Mouse (Mus musculus) gastrocnemius, adult 18-20 months (tissue): ENCODE measurements around the gene Hirip3. TPM values are rescaled to one million over a fixed set of nuclear protein-coding genes. Genes with fewer than 3 reads are reported as not detected.

ENCODE experiments used
- DNase-seq: peaks from one replicate; pipeline ENCODE4 v3.0.0; 2021; ENCODE audit warnings: low spot score
- long read RNA-seq, 2 experiments: library from polyadenylated mRNA; stranded (forward); transcript quantifications; one replicate each; pipeline ENCODE4 v2.0.0; 2021
- total RNA-seq, 2 experiments: library from RNA; stranded (reverse); gene quantifications; 2 replicates each; pipeline ENCODE4 v1.2.3; 2021

The Hirip3 gene
- total RNA-seq: 1 to 10 TPM; 5.0 to 5.4 TPM
- long read RNA-seq, experiment 1, partial matches to known transcripts: 1 of 3 reads
- long read RNA-seq, experiment 1, other reads (novel, unspliced or antisense): 0 of 3 reads
- long read RNA-seq, experiment 2, transcript Hirip3-201 (7 exons, 2,766 nt): major isoform, 5 of 7 reads
- long read RNA-seq, experiment 2, partial matches to known transcripts: 0 of 7 reads
- long read RNA-seq, experiment 2, other reads (novel, unspliced or antisense): 1 of 7 reads

DNA sequence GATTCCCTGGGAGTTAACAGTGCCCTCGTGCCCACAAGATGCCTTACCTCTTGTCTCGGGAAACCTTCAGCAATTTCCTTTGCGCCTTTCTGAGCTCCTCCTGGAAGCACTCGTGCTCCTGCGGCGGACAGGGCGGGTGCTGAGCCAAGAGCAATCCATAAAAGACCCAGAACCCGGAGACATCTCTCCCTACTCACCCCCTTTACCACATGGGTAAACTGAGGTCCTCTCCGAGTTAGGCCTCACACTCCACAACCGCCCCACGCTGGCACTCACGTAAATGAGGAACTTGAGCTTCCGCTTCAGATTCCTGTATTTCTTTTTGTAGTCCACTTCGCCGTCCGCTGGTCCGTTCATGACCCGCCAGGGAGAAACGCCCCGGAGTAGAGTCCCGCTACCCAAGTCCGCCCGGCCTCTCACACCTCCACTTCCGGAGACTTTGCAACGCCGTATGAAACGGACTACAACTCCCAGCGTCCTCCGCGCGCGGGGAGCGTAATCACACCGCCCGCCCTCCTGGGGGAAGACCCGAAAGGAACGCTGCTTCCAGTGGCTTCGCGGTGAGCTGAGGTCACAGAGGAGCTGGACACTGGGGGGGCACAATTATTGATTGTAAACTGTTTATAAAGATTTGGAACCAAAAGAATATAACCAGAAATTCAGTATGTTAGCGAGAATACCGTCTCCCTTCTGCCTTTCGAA is at the start of gene Hirip3:
Gene Hirip3 (plus strand): TSS at position 544 of the 702 bp plus-strand sequence.
- DNase-seq: peak; percentile 97

DNA sequence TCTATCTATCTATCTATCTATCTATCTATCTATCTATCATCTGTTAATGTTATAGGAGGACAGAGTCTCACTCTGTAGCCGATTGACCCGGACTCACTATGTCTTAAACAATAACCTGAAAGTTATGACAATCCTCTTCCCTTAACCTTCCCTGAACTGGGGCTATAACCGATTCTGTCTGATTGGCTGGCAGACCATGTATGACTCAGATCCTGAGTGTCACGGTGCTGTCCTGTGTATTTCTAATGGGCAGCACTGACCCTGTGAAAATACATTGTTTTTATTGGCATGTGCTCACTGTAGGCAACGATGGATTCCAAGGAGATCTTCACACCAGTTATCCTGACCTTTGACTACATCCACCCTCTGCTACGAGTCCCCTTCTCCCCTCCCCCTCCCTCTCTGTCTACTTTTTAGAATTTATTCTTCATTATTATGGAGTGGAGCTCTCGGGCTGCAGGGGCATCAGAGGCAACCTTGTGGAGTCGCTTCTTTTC is 46.0 kb upstream of the Hirip3 start:
- no peak for DNase-seq

DNA sequence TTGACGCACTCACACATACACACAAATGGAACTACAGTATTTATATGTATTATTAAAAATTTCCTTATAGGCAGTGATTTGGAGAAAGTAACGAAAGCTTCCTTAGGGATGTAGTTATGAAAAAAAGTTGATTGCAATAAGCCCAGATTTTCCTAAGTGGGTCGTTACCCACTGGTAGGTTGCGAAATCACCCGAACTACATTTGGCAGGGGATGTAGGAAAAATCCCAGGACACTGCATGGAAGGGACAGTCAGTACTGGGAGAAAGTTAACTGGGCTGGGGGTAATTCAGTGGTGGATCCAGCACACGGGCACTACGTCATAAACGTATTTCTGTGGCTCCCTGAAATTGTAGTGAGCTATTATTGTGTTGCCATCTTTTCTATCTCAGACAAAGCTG is 45.3 kb upstream of the Hirip3 start:
- peak; percentile 68 for DNase-seq

DNA sequence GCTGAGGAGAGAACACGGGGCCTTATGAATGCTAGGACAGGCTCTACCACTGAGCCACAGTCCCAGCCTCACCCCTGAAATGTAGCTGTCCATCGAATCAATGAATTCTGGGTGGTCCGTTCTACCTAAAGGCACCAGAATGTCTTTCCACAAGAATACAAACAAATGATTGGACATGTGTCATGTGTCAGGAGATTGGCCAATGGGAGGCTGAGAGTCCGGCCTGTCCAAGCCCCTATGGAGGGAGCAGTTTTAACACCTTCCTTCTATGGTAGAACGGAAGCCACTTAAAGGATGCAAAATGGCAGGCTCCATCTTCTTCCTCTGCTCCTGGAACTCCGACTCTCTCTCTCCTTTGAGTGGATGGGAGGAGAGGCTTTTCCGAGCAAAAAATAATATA is 44.2 kb upstream of the Hirip3 start:
- DNase-seq: no peak

DNA sequence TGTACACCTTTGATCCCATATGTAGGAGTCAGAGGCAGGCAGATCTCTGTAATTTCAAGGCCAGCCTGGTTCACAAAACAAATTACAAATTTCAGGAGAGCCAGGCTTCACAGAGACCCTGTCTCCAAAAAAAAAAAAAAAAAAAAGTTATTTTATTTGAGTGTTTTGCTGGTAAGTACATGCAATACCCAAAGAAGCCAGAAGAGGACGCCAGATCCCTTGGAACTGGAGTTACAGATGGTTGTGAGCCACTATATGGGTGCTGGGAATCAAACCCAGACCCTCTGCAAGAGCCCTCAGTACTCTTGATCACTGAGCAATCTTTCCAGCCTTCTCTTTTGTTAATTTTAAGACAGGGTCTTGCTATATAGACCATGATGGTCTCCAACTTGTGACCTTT is 43.0 kb upstream of the Hirip3 start:
- DNase-seq: no peak

DNA sequence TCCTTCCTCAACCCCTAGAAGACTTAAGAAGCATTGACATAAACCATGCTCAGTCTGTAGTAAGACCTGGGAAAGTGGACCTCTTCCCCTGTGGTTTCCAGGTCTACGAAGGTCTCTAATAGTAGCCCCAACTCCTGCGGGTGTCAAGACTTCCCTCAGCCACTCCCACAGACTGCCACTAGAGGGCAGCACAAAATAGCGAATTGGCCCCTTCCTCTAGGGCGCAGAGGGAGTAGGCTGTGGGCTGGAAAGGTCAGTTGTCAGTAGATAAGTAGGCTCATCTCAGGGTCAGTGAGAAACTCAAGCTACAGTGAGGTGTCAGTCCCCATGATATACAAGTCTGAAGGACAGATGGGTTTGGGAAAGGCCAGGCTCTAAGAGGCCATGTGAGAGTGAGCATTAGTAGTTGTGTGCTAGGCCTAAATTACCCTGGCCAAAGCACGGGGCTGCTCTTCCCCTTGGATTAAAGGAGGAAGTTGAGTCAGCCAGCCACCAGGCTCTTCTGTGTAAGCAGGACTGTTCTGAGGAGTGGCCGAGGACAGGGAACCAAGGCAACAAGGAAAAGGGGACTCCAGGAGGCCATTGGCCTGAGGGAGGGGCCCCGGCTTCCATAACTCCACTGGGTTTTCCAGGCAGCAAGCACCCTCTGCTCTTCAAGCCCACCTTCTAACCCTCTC is 39.8 kb upstream of the Hirip3 start:
- DNase-seq: peak; percentile 90

DNA sequence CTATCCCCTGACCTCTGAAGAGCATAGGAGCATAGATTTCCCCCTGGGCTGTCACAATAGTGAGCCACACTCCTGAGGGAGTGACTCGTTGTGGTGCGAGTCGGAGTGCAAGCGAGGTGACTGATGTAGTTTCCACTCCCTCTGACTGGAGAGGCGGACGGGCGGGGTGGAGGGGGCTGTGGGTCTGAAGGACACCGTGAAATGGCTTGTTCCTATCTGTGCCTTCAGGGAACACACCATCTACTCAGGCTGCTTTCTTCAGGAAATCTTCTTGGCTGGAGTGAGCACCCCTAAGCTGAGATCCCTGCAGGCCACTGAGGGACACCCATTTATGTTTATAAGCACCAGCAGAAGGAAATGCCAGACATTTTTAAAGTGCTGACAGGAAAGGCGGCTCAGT is 39.0 kb upstream of the Hirip3 start:
- DNase-seq: no peak

DNA sequence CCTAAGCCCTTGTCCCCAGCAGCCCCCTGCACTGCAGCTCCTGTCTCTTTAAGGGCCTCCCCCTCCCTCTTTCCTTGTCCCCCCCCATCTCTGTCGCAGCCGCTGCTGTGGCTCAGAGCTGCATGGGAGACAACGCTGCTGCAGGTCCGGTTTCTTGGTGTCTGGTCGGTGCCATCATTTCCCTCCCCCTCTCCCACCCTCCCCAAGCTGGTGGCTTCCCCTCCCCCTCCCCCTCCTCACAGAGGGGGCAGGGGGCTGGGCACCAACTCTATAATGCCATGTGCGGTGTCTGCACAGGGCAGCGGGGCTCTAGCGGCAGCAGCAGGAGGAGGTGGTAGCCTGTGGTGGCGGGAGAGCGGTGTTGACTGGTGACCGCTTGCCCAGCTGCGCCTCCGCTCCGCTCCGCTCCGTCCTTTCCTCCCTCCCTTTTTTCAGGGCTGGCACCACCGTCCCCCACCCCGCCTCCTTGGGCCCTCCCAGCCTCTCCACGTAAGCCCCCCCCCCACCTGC is 38.5 kb upstream of the Hirip3 start:
- DNase-seq: no peak

DNA sequence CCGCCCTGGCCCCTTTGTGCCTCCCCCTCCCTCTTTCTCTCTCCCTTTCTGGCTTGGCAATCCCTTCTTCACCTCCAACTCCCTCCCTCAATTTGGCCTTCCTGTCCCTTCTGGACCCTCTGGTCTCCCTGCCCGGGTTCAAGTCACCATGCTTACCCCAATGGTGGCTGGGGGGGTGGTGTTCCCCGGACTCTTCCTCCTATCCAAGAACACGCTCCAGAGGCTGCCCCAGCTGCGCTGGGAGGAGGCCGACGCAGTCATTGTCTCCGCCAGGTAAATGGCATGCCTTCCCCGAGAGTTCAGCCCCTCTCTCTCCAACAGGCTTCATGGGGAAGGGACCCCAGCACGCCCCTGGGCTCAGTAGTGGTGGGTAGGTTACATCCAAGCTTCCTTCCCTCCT is 37.8 kb upstream of the Hirip3 start:
- DNase-seq: no peak

DNA sequence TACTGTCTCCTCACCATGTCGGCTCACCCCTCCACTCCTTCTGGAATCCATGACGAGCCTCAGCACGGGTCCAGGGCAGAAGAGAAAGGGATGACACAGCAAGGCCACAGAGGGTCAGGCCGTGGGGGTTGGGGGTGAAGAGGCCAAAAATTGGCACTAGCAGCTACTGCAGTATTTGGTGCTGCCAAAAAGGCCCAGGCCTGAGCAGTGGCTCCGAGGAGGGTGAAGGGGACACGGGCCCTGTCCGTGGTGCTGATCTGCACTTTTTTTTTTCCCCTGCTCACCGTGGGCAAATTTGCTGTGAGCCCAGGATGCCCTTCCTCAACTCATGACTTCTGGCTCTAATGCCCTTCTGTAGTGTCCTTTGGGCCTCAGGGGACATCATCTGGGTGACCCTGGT is 36.4 kb upstream of the Hirip3 start:
- no peak for DNase-seq

DNA sequence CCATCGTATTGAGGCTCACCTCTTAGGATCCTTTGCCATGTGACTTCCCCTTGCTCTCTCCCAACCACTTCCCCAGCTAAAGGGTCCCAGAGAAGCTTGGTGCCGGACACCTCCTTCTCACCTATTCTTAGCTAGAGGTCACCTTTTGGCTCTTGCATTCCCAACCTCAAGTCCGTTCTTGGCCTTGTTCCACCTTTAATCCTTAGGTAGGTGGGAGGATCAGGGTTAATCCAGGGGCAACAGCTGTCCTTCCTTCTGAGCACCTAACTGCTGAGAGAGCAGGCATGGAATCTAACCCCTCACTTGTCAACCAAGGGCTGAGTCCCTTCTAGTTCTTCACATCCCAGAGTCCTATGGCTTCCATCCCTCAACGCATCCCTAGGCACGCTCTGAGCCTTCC is 35.8 kb upstream of the Hirip3 start:
- DNase-seq: no peak

DNA sequence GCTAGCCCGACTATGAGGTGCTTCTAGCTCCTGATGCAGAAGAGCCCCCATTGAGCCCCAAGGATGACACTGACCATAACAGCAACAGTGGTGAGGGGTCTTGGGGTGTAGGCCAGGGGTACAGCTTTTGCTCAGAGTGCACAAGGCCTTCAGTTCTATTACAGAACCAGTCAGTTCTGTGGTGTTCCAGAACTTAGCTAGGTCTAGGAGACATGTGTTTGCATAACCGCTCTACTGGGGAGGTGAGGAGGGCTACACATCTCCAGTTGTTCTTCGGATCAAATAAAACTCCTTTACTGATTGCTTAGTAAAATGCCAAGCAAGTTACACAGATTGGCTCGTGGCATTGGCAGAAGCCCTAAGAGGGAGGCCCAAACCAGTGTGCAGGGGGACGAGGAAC is 30.2 kb upstream of the Hirip3 start, which contains the start of gene 4930451I11Rik:
Gene 4930451I11Rik (minus strand): TSS at position 101 of the 400 bp plus-strand sequence.
- no peak for DNase-seq

DNA sequence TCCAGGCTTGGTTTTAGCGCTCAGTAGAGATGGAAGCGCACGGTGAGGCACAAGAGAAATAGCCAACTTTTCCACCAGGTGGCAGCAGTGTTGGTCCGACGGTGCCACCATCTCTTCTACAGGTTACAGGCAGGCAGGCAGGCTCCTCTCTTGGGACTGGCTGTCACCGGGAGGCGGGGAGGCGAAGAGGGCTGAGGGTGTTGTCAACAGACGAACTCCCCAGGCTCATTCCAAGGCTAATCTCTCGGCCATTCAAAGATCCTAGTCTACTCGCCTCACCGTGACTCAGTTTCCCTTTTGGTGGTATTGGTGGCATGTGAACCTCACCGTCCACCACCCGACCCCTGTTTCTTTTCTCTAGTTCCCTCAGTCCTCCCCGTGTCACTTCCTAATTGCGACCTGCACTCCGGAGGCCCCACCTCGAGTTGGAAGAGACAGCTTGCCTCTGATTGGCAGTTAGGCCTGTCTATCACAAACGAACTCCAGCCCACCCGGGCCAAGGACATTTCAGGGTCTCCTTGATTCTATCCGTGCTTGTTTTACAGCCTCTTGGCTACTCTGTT is 29.7 kb upstream of the Hirip3 start:
- DNase-seq: peak; percentile 72

DNA sequence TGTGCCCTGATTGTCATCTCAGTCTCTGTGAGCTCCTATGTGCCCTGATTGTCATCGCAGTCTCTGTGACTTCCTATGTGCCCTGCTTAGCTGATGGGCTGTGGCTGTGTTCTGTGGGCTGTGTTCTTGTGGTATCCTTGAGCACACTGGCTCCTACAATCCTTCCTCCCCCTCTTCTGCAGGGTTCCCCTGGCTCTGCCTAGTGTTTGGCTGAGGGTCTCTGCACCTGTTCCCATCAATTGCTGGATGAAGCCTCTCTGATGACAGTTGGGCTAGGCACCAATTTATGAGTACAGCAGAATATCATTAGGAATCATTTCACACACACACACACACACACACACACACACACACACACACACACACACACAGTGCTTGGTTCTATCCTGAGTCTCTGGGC is 28.5 kb upstream of the Hirip3 start:
- DNase-seq: no peak

DNA sequence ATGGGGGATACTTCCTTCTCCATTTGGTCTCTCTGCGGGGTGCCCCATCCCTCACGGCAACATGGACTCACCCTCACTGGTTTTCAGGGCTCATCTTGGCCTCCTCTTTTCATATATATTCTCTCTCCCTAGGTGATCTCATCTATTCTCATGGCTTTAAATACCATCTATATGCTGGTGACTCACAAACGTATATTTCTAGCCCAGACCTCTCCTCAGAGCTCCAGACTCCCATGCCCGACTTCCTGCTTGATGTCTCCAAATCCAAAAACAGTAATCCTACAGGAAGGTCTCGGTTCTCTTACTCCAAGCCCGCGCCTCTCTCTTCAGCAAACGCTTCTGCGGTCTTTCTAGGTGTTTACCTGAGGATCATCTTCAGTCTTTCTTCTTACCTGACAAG is 18.5 kb upstream of the Hirip3 start:
- no peak for DNase-seq

DNA sequence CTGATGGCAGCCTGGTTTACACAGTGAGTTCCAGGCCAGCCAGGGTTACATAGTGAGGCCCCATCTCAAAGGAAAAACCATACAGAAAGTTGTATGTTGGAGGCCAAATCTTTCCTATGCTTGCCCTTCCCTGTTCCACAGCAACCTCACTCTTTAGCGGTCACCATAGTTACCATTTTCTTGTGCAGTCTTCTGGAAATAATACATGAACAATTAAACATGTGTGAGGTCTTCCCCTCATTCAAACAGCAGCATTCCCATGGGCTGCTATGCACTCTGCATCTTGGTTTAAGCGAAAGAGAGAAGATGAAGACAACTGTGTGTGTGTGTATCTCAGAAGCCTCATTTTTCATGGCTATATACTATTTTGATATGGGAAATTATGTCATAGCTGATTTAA is 16.3 kb upstream of the Hirip3 start:
- DNase-seq: no peak

DNA sequence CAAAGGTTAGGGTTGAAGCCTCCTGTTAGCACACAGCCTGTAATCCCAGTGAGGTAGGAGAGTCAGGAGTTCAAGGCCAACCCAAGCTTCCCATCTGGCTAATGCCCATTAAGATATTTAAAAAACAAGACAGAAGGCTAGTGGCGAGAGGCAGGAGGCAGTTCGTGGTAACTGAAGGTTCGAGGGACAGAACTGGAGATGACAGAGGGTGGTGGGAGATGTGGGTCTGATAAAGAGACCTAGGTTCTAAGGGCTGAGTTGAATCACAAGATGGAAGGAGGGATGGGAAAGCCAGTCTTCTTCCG is 14.7 kb upstream of the Hirip3 start, which contains the start of gene Doc2a:
Gene Doc2a (plus strand): TSS at position 301 of the 305 bp plus-strand sequence.
- no peak for DNase-seq

DNA sequence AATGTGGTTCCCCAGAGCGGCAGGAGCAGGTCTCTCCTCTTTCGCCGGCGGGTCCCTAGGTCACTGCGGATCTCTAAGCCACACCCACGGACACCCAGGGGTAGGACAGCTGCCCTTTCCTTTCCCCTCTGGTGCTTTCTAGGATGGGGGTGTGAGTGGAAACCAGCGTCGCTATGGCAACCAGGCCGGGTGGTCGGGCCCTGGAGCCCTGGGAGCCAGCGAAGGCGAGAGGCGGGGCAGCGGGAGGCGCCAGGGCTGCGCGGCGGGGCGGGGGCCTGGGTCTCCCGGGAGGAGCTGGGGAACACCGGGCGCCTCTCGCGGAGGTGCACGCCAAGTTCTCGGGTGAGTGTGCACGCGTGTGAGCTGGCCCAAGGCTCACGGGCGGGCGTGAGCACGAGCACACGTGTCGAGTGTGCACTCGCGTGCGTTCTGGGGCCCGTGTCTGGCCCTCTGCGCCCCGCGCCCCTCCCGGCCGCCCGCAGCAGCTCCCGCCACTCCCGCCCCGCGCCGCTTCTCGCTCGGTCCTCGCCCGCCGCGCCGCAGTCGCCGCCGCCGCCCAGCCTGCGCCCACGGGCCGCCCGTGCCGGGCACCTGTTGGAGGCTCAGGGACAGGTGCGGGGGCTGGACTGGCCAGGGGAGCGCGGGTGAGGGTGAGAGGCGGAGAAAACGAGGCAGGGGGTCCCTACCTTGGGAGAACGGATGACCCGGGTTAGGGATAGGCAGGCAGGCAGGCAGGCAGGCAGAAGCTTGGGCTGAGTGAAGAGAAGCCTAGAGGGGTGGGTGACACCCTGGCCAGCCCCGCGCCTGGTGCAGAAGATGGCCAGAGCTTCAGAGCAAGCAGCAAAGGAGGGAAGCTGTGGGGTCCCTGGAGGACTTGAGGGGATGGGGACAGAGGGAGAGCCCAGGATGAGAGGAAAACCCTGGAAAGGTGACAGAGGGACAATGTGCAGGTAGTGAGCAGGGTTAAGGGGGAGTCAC is 14.1 kb upstream of the Hirip3 start:
- DNase-seq: no peak

DNA sequence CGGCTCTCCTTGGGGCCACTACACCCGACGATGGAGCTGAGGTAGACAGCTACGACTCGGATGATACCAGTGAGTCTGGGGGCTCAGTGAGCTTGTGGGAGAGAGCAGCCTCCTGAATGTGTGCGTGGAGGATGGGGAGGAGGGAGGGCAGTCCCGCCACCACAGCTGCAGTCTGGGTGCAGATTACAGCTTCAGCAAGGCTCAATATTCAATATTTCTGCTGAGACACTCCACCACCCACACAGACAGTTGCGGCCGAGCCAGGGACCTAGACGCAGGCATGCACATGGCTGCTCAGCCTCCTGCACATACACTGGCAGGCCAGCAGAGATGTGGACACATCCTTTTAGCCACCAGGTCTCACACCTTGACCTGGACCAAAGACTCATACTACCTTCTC is 13.0 kb upstream of the Hirip3 start:
- DNase-seq: no peak

DNA sequence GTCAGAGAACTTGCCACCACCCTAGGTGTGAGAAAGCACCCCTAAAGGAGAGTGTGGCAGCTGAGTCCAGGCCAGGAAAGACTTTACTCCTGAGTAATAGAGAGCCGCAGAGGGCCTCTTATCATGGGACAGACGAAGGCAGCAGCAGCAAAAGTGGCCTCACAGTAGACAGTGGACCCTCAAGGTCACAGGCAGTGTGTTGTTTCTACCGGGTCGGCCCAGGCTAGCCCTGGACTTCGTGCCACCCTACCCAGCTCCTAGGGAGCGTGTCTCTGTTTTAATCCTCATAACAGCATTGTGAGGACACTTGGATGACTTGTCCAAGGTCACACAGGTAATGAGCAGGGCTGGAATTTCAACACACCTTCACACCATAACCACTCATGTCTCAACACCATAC is 11.6 kb upstream of the Hirip3 start:
- no peak for DNase-seq

DNA sequence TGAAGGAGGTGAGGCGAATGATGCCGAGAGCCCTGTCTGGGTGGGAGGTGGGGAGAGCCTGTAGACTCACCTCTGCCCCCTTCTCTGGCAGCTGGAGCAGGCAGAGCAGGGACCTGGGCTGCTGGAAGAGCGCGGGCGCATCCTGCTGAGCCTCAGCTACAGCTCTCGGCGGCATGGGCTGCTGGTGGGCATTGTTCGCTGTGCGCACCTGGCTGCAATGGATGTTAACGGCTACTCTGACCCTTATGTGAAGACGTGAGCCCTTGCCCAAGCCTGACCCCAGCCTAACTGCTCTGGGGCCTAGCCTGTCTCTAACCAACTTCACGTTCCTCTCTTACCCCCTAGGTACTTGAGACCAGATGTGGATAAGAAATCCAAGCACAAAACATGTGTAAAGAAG is 10.6 kb upstream of the Hirip3 start:
- no peak for DNase-seq
